Mouse (Mus musculus) Patski (cell line): ENCODE measurements around the gene Pla2g6. TPM values are rescaled to one million over a fixed set of nuclear protein-coding genes. Genes with fewer than 3 reads are reported as not detected.

Experiments used
- ATAC-seq: fragments of 100-300 bp; one replicate; pipeline ENCODE4 v1.8.0; 2021
- CTCF ChIA-PET: fragments of 350-600 bp; sonication (Branson Sonifier 250); formaldehyde crosslinking; loops from one replicate; lab custom pipeline; 2022; ENCODE audit warnings: inconsistent platforms; lab: Charles Lee
- POLR2A ChIA-PET: fragments of 350-600 bp; sonication (Branson Sonifier 250); formaldehyde crosslinking; loops from one replicate; lab custom pipeline; 2022; ENCODE audit warnings: antibody characterized with exemption, inconsistent platforms; lab: Charles Lee
- DNase-seq: peaks from one replicate; pipeline ENCODE4 v3.0.0-alpha.2; 2011; ENCODE audit warnings: low read depth, low spot score
- H3K27me3 ChIP-seq: fragments of 371-371 bp; one replicate; pipeline ENCODE4 v1.5.1; 2021
- CTCF ChIP-seq: fragments of 100-300 bp; IDR thresholded peaks from one replicate; pipeline ENCODE4 v1.5.1; 2021
- in situ Hi-C: fragments of 300-500 bp; cut with MboI; formaldehyde crosslinking; loops from 3 replicates; pipeline ENCODE4 v1.11.1; 2018; ENCODE audit warnings: low pct_unique_long_range_greater_than_20kb, mixed read lengths
- polyA plus RNA-seq: library from polyadenylated mRNA; unstranded; gene quantifications from one replicate; pipeline ENCODE4 v1.2.3, GENCODE M21; 2021

Gene Pla2g6
- polyA plus RNA-seq, 1 experiment from 2014 or later, result 32.8 TPM

DNA sequence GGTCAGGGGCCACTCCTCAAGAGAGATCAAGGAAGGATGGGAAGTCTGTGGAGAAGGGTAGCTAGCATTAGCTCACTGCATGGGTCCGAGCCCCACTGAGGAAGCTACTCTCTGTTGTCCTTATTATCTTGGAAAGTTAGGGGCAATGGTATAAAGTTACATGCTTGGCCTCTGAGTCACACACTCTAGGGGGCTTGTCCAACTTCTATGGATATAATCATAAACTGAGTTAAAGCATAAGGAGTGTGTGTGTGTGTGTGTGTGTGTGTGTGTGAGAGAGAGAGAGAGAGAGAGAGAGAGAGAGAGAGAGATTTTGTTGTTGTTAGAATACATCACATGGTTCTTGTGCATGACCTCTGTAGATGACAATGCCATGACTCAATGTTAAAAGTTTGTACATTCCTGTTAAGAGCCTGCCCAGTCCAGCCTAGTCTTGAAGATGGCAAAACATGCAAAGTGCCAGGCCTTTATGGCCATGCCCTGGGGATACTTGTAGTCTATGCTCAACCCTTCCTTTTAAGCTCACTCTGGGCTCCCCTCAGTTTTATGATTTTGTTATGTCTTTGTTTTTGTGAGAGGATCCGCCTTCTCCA, 28.5 kb downstream of the Pla2g6 start:
- CTCF ChIA-PET, result interaction anchor here (1.2 to 1.5 kb wide), 2 partner anchors 23 to 57 kb away, joined by 4 read pairs; no protein-coding TSS in a partner anchor

DNA sequence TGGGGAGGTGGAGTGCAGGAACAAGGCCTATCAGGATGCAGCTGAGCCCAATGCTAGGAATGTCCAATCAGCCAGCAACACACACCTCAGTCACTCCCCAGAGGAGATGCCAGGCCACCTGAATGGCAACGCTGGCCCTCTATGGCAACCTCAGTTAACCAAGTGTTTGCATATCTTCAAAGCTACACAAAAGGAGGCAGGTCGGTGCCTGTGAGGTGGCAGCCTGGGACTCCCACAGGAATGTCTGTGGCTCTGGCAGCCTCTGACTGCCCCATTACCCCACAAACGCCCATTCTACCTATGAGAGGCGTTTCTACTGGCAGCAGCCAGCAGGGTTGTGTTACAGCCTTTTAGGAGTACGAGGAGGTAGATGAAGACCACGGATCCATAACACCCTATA, 29.6 kb downstream of the Pla2g6 start:
- in situ Hi-C loops, result no loop called here
- no peaks in the 10 kb centered on the region for H3K27me3 ChIP-seq
- ChIA-PET CTCF (interaction anchor here (1.5 kb wide), 1 partner anchor 56 kb away, joined by 4 read pairs; no protein-coding TSS in a partner anchor), POLR2A (interaction anchor here (1.0 kb wide), 1 partner anchor 11 kb away, joined by 4 read pairs; no protein-coding TSS in a partner anchor)
- DNase-seq, result no peak
- ATAC-seq, result peak; percentile 12
- TF ChIP-seq CTCF, result no peak

More for the DNA sequence above, 28.5 kb downstream of the Pla2g6 start:
- in situ Hi-C loops, result no loop called here
- H3K27me3 ChIP-seq, result no peaks in the 10 kb centered on the region
- ATAC-seq, result peak; percentile 27
- POLR2A ChIA-PET, result interaction anchor here (0.6 to 1.0 kb wide), 5 partner anchors 10 to 48 kb away, joined by 3 to 5 read pairs (median 3); partner anchors contain the start of gene Baiap2l2
- TF ChIP-seq CTCF, result no peak
- DNase-seq, result peak; percentile 79

GRCm38 (mm10) chr15:79292779-79293178, 35.4 kb downstream of the Pla2g6 start:
- ChIA-PET CTCF (no interaction called here), POLR2A (no interaction called here)
- H3K27me3 ChIP-seq, result no peaks in the 10 kb centered on the region
- ATAC-seq (no peak), DNase-seq (no peak)
- TF ChIP-seq CTCF, result no peak
- in situ Hi-C loops, result no loop called here

DNA sequence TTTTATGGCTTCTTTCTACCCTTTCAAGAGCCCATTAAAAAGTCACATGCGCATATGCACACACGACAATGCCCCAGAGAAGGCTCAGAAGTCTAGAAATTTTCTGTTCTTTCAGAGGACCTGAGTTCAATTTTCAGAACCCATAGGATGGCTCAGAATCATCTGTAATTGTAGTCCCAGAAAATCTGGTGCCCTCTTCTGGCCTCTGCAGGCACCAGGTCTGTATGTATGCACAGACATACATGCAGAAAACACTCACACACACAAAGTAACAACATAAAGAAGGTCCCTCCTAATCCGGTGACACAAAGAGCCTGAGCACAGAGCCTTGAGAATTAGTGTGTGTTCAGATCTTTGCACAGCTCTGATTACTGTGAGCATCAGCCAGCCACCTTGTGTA, 37.9 kb downstream of the Pla2g6 start:
- DNase-seq (no peak), ATAC-seq (no peak)
- no peaks in the 10 kb centered on the region for H3K27me3 ChIP-seq
- ChIA-PET CTCF (interaction anchor here (0.6 kb wide), 1 partner anchor 47 kb away, joined by 3 read pairs; no protein-coding TSS in a partner anchor), POLR2A (interaction anchor here (1.7 kb wide), 1 partner anchor 10 kb away, joined by 3 read pairs; no protein-coding TSS in a partner anchor)
- in situ Hi-C loops, result no loop called here
- TF ChIP-seq CTCF, result no peak

GRCm38 (mm10) chr15:79289441-79289840, 38.7 kb downstream of the Pla2g6 start:
- ATAC-seq (no peak), DNase-seq (no peak)
- no peak for TF ChIP-seq CTCF
- ChIA-PET POLR2A (interaction anchor here (1.7 kb wide), 1 partner anchor 11 kb away, joined by 3 read pairs; no protein-coding TSS in a partner anchor), CTCF (no interaction called here)
- H3K27me3 ChIP-seq, result no peaks in the 10 kb centered on the region
- in situ Hi-C loops, result no loop called here

DNA sequence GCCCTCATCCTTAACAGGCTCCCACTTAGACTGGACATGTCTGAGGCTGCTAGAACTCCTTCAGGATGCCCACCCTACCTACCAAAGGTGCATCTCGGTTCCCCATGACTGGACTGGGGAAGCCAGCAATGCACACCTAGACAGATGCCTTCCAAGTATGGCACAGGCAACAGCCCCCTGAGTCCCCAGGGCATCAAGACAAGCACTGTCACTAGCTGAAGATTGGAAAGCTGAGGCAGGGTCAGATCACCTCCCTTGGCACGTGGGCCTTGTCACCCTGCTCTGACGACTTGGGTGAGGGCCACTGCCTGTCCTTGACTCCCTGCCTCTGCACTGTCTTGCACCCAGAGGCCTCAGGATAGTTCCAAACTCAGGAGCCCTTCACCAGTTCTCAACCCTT, 39.8 kb downstream of the Pla2g6 start:
- CTCF ChIA-PET, result no interaction called here
- no peak for TF ChIP-seq CTCF
- ATAC-seq (no peak), DNase-seq (no peak)
- in situ Hi-C loops, result no loop called here
- no peaks in the 10 kb centered on the region for H3K27me3 ChIP-seq
- POLR2A ChIA-PET, result interaction anchor here (1.4 kb wide), 1 partner anchor 10 kb away, joined by 4 read pairs; no protein-coding TSS in a partner anchor

DNA sequence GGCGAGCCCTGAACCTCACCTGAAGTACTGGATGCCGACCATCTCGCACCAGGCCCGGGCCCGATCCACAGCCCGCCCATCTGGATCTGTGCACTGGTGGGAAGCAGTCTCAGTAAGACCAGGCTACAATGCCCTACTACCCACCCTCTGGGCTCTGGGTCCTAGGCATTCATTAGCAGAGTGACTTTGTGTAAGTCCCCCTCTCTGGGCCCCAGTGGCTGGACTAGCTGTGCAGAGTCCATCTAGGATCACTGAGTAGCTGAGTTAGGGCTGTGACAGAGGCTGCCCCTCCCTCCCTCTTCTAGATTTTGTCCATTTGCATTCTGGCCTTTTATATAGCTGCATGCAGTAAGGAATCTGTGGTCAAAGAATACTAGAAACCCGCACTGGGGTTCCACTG, 41.1 kb downstream of the Pla2g6 start:
- CTCF ChIA-PET, result no interaction called here
- POLR2A ChIA-PET, result interaction anchor here (1.4 kb wide), 1 partner anchor 11 kb away, joined by 4 read pairs; no protein-coding TSS in a partner anchor
- TF ChIP-seq CTCF, result no peak
- no peaks in the 10 kb centered on the region for H3K27me3 ChIP-seq
- in situ Hi-C loops, result no loop called here
- no peak for ATAC-seq
- no peak for DNase-seq

DNA sequence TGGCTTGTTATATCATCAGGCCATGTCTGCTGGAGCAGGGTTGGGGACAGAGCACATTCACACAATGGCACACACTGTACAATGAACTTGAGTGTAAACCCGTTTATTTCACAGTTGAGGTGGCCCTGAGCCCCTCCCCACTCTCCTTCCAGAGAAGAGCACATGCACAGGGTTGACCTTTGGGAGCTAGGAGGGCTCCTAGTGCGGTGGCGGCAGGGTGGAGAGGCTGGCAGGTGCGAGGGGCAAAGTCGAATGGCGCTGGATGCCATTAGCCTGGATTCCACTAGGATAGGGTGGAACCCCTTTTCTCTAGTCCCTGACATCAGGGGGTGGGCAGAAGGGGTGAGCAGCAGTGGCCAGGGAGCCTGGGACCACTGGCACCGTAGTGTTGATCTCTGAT, 42.0 kb downstream of the Pla2g6 start:
- DNase-seq (no peak), ATAC-seq (no peak)
- in situ Hi-C loops, result no loop called here
- CTCF ChIA-PET, result no interaction called here
- no peaks in the 10 kb centered on the region for H3K27me3 ChIP-seq
- no peak for TF ChIP-seq CTCF
- POLR2A ChIA-PET, result interaction anchor here (0.5 kb wide), 1 partner anchor 37 kb away, joined by 4 read pairs; no protein-coding TSS in a partner anchor

- in situ Hi-C loops, result no loop called here
- ATAC-seq, result peak; percentile 45
- no peak for TF ChIP-seq CTCF
- peak; percentile 47 for DNase-seq
- ChIA-PET CTCF (no interaction called here), POLR2A (interaction anchor here (0.5 to 1.7 kb wide), 3 partner anchors 14 to 37 kb away, joined by 3 to 4 read pairs (median 3); no protein-coding TSS in a partner anchor)
- H3K27me3 ChIP-seq, result no peaks in the 10 kb centered on the region
Observed at GRCm38 (mm10) chr15:79285399-79285798, 42.8 kb downstream of the Pla2g6 start, which contains the start of gene Baiap2l2. TSS of gene Baiap2l2 (minus strand) at chr15:79285537.

GRCm38 (mm10) chr15:79283371-79283770, 44.8 kb downstream of the Pla2g6 start:
- CTCF ChIA-PET, result no interaction called here
- H3K27me3 ChIP-seq, result no peaks in the 10 kb centered on the region
- no peak for DNase-seq
- POLR2A ChIA-PET, result no interaction called here
- TF ChIP-seq CTCF, result no peak
- in situ Hi-C loops, result no loop called here
- no peak for ATAC-seq

GRCm38 (mm10) chr15:79282434-79282833, 45.8 kb downstream of the Pla2g6 start:
- POLR2A ChIA-PET, result interaction anchor here (0.6 to 1.5 kb wide), 3 partner anchors 18 to 56 kb away, joined by 3 to 6 read pairs (median 4); no protein-coding TSS in a partner anchor
- in situ Hi-C loops, result no loop called here
- no peak for DNase-seq

More at GRCm38 (mm10) chr15:79282434-79282833, 45.8 kb downstream of the Pla2g6 start:
- CTCF ChIA-PET, result interaction anchor here (1.4 to 1.6 kb wide), 2 partner anchors 25 to 39 kb away, joined by 4 to 7 read pairs; no protein-coding TSS in a partner anchor
- H3K27me3 ChIP-seq, result no peaks in the 10 kb centered on the region
- no peak for TF ChIP-seq CTCF
- no peak for ATAC-seq
